Mouse (Mus musculus) left cerebral cortex, postnatal 25 days (tissue): Measurements from ENCODE around the gene Adra1d. TPM values are rescaled to one million over a fixed set of nuclear protein-coding genes. Genes with fewer than 3 reads are reported as not detected.

Experiments used
- DNase-seq, 2 experiments: peaks; one replicate each; pipeline ENCODE4 v3.0.0; 2022; ENCODE audit warnings: low spot score in 2 of 2, mixed read lengths in 1 of 2
- intact Hi-C: fragments of 180-260 bp; cut with DNase I; formaldehyde crosslinking; loops from one replicate; pipeline ENCODE4 v1.15.1; 2025
- total RNA-seq, 2 experiments: library from RNA; stranded (reverse); gene quantifications; 2 replicates each; pipeline ENCODE4 v1.2.3; 2021

Gene Adra1d
- total RNA-seq, 2 experiments from 2014 or later = 47.0 to 62.0 TPM

DNA sequence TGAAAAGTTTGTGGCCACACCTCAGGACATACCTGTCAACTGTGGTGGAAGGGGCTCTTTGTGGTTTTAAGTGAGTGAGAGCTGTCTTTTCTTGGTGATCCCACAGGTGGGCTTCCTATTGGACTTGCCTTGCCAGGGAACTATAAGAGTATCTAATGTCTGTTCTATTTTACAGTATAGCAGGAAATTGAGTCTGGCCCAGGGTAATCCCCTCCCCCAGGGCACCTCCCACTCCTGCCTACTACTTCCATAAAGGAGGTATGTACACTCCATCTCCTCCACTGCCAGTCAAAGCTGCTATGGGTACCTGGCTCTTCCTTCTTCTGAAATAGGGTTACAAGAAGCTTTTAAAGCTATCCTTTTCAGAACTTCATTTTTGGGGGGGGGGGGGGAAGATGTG, 56.7 kb downstream of the Adra1d start:
- no peak for DNase-seq
- intact Hi-C loops = no loop called here

GRCm38 (mm10) chr2:131502561-131502960, 59.5 kb downstream of the Adra1d start:
- intact Hi-C loops = no loop called here
- DNase-seq = no peak

- intact Hi-C loops = no loop called here
- peak in 1 of 2 experiments; percentile 55 for DNase-seq
These were observed 60.2 kb downstream of the Adra1d start for GRCm38 (mm10) chr2:131501886-131502285.

DNA sequence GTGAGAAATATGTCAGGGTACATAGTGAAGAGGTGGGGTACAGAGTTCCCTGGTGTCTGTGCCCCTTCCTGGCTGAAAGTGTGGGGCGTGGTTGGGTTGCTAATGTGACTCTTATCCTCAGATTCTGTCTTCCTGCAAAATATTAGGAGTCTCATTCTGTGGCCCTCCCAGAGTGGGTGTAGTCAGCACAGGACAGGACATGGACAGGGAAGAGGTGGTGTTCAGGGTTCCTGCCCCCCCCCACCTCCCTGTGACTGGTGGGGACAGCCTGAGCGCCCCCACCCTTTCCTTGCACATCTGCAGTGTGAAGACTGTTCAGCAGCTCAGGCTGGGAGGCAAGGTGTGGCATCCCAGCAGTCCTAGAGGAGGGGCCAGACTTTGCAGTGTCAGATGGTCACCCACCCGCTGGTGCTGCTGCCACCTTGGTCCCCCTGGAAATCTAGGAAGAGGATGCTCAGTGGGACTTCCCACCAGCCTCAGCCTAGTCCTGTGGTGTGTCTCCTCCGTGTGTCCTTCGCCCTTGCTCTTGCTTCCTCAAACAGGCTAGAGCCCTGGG, 62.7 kb downstream of the Adra1d start:
- DNase-seq = no peak
- intact Hi-C loops = no loop called here

GRCm38 (mm10) chr2:131498219-131498618, 63.9 kb downstream of the Adra1d start:
- no peak for DNase-seq
- intact Hi-C loops = no loop called here

DNA sequence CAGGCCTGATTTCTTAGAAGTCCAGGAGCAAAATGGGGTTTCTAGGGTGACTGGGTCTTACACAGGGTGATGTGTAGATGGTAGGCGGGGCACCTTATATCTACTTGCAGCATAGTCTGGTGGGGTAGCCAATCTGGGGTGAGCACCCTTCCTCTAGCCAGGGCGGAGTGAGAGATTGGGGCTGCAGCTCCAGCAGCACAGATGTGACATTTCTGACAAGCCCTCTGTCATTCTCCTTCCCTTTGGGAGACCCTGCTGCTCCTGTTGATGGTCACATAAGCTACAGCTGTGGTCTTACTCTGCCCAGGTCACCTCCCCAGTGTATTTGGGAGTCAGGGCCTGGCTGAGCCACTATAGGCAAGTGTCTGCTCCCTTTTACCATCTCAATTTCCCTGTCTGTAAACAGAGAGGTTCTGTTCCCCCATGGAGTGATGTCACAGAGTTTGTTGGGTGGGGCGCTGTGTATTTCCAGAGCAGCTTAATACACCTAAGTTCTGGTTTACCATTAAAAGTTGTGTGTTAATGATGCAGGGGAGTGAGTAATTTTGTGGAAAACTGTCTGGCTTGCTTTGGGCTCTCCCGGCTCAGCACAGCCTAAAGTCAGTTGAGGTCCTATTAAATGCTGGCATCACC, 64.7 kb downstream of the Adra1d start:
- no peak for DNase-seq
- intact Hi-C loops = no loop called here

DNA sequence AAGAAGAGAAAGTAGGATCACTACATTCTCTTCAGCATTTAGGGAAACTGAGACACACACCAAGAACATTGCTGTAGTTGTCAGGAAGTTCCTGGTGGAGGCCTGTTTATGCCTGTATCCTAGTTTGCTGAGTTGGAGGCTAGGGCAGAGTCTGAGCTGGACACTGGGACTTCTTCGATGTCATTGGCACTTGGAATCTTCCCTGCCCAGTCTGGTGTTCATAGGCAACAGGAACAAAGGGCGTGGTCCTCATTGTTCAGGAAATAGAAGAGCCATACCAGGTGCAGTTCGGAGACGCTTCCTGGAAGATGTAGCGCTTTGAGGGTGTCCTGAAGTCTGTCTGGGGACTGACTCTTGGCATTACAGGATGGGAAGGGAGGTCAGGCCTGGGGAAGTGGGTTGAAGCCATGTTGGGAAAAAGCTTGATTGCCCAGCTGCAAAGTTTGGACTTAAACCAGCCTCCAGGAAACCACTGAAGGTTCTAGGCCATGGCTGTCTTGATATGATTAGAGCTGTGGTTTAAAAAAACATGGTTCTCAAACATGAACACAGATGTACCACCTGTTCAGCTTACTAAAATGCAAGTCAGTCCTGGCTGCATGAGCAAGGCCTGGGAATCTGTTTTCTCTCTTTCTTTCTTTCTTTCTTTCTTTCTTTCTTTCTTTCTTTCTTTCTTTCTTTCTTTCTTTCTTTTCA, 65.8 kb downstream of the Adra1d start:
- no peak for DNase-seq
- intact Hi-C loops = no loop called here

Other genes starting within 250 kb of the Adra1d start
- gene Rnf24, start 209.4 kb downstream of the Adra1d start, total RNA-seq = 10 to 100 TPM; 38.2 to 40.0 TPM
- 10 to 100 TPM; 67.7 to 73.5 TPM for gene Smox, start 70.8 kb downstream of the Adra1d start, total RNA-seq